In genomic region chr2:131908906-131909305, GRCm38 (mm10) we compare ENCODE assay signal across 10 mouse cellular contexts. TPM values are rescaled to one million over a fixed set of nuclear protein-coding genes. Genes with fewer than 3 reads are reported as not detected.
A peak's percentile ranks its signal among the peaks of the same experiment; 100 is the strongest.
DNase-seq lines count a peak whose midpoint lies in the region; ATAC-seq and TF ChIP-seq lines count a peak whose summit lies in the region.
"Had no signal": no experiment of that assay in that cellular context is flagged by ENCODE, and none has a peak within 500 bp of the region (broad histone marks: within the 10 kb centered on the region; RNA-seq: fewer than 3 reads in every experiment).

No protein-coding gene starts in this region.

- peaks cover 12% of the 10 kb centered on the region; the same call in 1 of the 2 replicates for H3K4me1 ChIP-seq in embryonic facial prominence, embryonic 12.5 days
- peaks cover 19% of the 10 kb centered on the region for H3K4me1 ChIP-seq in embryonic facial prominence, embryonic 10.5 days
- peaks cover 25% of the 10 kb centered on the region for H3K4me1 ChIP-seq in forebrain, embryonic 16.5 days (replicated peaks; ENCODE audit: control insufficient read depth, insufficient read depth, low read length)
- peaks cover 39% of the 10 kb centered on the region for H3K4me1 ChIP-seq in neural tube, embryonic 13.5 days (replicated peaks)

- no peak overlapping the region for H3K27ac ChIP-seq in embryonic facial prominence, embryonic 12.5 days
- no peak overlapping the region for H3K27ac ChIP-seq in embryonic facial prominence, embryonic 10.5 days (replicated peaks)
- peak overlapping the region; percentile 98 for H3K27ac ChIP-seq in layer of hippocampus, adult 2 months
- H3K27ac ChIP-seq in forebrain, embryonic 16.5 days (ENCODE audit: low read length), result no peak overlapping the region
- H3K27ac ChIP-seq in neural tube, embryonic 13.5 days (replicated peaks), result no peak overlapping the region

- H3K9me3 ChIP-seq in embryonic facial prominence, embryonic 12.5 days, result no peaks in the 10 kb centered on the region
- H3K9me3 ChIP-seq in embryonic facial prominence, embryonic 10.5 days, result no peaks in the 10 kb centered on the region
- H3K9me3 ChIP-seq in forebrain, embryonic 16.5 days (ENCODE audit: control insufficient read depth, low read length), result no peaks in the 10 kb centered on the region
- no peaks in the 10 kb centered on the region for H3K9me3 ChIP-seq in neural tube, embryonic 13.5 days

- no peak overlapping the region for H3K9ac ChIP-seq in embryonic facial prominence, embryonic 12.5 days
- no peak overlapping the region for H3K9ac ChIP-seq in forebrain, embryonic 16.5 days (replicated peaks; ENCODE audit: low read depth, low read length)
- no peak overlapping the region for H3K9ac ChIP-seq in neural tube, embryonic 13.5 days

- no peak overlapping the region for H3K4me3 ChIP-seq in embryonic facial prominence, embryonic 12.5 days
- H3K4me3 ChIP-seq in embryonic facial prominence, embryonic 10.5 days, result no peak overlapping the region
- peak overlapping the region; percentile 87; the same call in 1 of the 2 replicates for H3K4me3 ChIP-seq in layer of hippocampus, adult 2 months
- H3K4me3 ChIP-seq in forebrain, embryonic 16.5 days (replicated peaks; ENCODE audit: low read length), result no peak overlapping the region
- H3K4me3 ChIP-seq in neural tube, embryonic 13.5 days, result 0 out of 2 replicates have a peak overlapping the region, but pooled peaks have one; percentile 66

- TF ChIP-seq CTCF in layer of hippocampus, adult 2 months (conservative IDR thresholded peaks at IDR 0.05), result no peak

- H3K4me2 ChIP-seq in embryonic facial prominence, embryonic 12.5 days (replicated peaks), result peak overlapping the region; percentile 64; the same call in 1 of the 2 replicates
- H3K4me2 ChIP-seq in forebrain, embryonic 16.5 days (ENCODE audit: low read length), result peak overlapping the region; percentile 52
- H3K4me2 ChIP-seq in neural tube, embryonic 13.5 days, result peak overlapping the region; percentile 64

- H3K36me3 ChIP-seq in embryonic facial prominence, embryonic 12.5 days, result no peaks in the 10 kb centered on the region
- no peaks in the 10 kb centered on the region for H3K36me3 ChIP-seq in embryonic facial prominence, embryonic 10.5 days (replicated peaks)
- no peaks in the 10 kb centered on the region for H3K36me3 ChIP-seq in forebrain, embryonic 16.5 days (ENCODE audit: control insufficient read depth, insufficient read depth)
- 0 out of 2 replicates have a peak, but pooled peaks cover 5% of the 10 kb centered on the region for H3K36me3 ChIP-seq in neural tube, embryonic 13.5 days

- no peak for ATAC-seq in embryonic facial prominence, embryonic 12.5 days (ENCODE audit: insufficient number of reproducible peaks, insufficient read depth, low FRiP score, low TSS enrichment)
- ATAC-seq in forebrain, embryonic 16.5 days, result no peak
- ATAC-seq in neural tube, embryonic 13.5 days (ENCODE audit: low read depth), result no peak

- no peaks in the 10 kb centered on the region for H3K27me3 ChIP-seq in embryonic facial prominence, embryonic 12.5 days
- peaks cover 24% of the 10 kb centered on the region for H3K27me3 ChIP-seq in embryonic facial prominence, embryonic 10.5 days (replicated peaks; ENCODE audit: low read depth, poor library complexity, severe bottlenecking)
- no peaks in the 10 kb centered on the region for H3K27me3 ChIP-seq in forebrain, embryonic 16.5 days (replicated peaks; ENCODE audit: control insufficient read depth, insufficient read depth, low read length)
- H3K27me3 ChIP-seq in neural tube, embryonic 13.5 days, result no peaks in the 10 kb centered on the region

- DNase-seq in embryonic facial prominence, embryonic 10.5 days (ENCODE audit: low spot score), result no peak
- no peak for DNase-seq in layer of hippocampus, adult 2 months (ENCODE audit: low spot score in 2 of 2)
- DNase-seq in layer of hippocampus, postnatal 10 days (ENCODE audit: low spot score in 2 of 2), result no peak
- DNase-seq in frontal cortex, adult 2 months (ENCODE audit: extremely low spot score in 1 of 2, low spot score in 1 of 2), result no peak
- DNase-seq in urinary bladder, postnatal 10 days (ENCODE audit: low spot score), result no peak
- DNase-seq: lung, postnatal 36 days had no signal

- 100% methylated on average over 1 of the region's 1 CpGs for WGBS in embryonic facial prominence, embryonic 12.5 days
- WGBS in embryonic facial prominence, embryonic 10.5 days, result 76% methylated on average over 1 of the region's 1 CpGs
- WGBS in forebrain, embryonic 16.5 days, result 76% methylated on average over 1 of the region's 1 CpGs
- WGBS in neural tube, embryonic 13.5 days, result 67% methylated on average over 1 of the region's 1 CpGs

RNA-seq across cellular contexts. Expression of gene Prnp, which starts 0.8 kb away (rescaled TPM):
- polyA plus RNA-seq in embryonic facial prominence, embryonic 12.5 days (2016; fragmentation: Nextera tagmentation; extraction: Ambion mirVana), result 47.0 and 49.2 TPM in 2 replicates
- 14.7 and 21.7 TPM in 2 replicates for polyA plus RNA-seq in embryonic facial prominence, embryonic 10.5 days (2016; fragmentation: Nextera tagmentation; extraction: Ambion mirVana)
- 100 to 1,000 TPM; 984 to 990 TPM for total RNA-seq in layer of hippocampus, adult 2 months (2021)
- total RNA-seq in layer of hippocampus, postnatal 10 days (2021), result 100 to 1,000 TPM; 488 to 510 TPM
- 204 and 205 TPM in 2 replicates for polyA plus RNA-seq in forebrain, embryonic 16.5 days (2015; fragmentation: Nextera tagmentation; extraction: Ambion mirVana)
- 128 and 129 TPM in 2 replicates for polyA plus RNA-seq in neural tube, embryonic 13.5 days (2015; fragmentation: Nextera tagmentation; extraction: Ambion mirVana)
- polyA plus RNA-seq in frontal cortex, adult 2 months (2012; rRNA removed), result 648 and 723 TPM in 2 replicates

RNA-seq across cellular contexts. Expression of gene Prn, which starts 0.9 kb away (rescaled TPM):
- not detected in 2 replicates for polyA plus RNA-seq in embryonic facial prominence, embryonic 12.5 days (2016; fragmentation: Nextera tagmentation; extraction: Ambion mirVana)
- polyA plus RNA-seq in embryonic facial prominence, embryonic 10.5 days (2016; fragmentation: Nextera tagmentation; extraction: Ambion mirVana), result not detected in 2 replicates
- not detected for total RNA-seq in layer of hippocampus, adult 2 months (2021)
- under 1 TPM in 1 of 2 experiments, not detected in 1; 0.64 TPM for total RNA-seq in layer of hippocampus, postnatal 10 days (2021)
- 0.48 TPM in 1 of 2 replicates, not detected in the other for polyA plus RNA-seq in forebrain, embryonic 16.5 days (2015; fragmentation: Nextera tagmentation; extraction: Ambion mirVana)
- not detected in 2 replicates for polyA plus RNA-seq in neural tube, embryonic 13.5 days (2015; fragmentation: Nextera tagmentation; extraction: Ambion mirVana)
- polyA plus RNA-seq in frontal cortex, adult 2 months (2012; rRNA removed), result not detected in 2 replicates
- polyA plus RNA-seq: embryonic facial prominence, embryonic 11.5 days had no signal

RNA-seq across cellular contexts. Expression of gene Prnd, which starts 41.8 kb away (rescaled TPM):
- 26.5 and 32.1 TPM in 2 replicates for polyA plus RNA-seq in embryonic facial prominence, embryonic 12.5 days (2016; fragmentation: Nextera tagmentation; extraction: Ambion mirVana)
- 6.6 and 10.0 TPM in 2 replicates for polyA plus RNA-seq in embryonic facial prominence, embryonic 10.5 days (2016; fragmentation: Nextera tagmentation; extraction: Ambion mirVana)
- not detected for total RNA-seq in layer of hippocampus, adult 2 months (2021)
- 1 to 10 TPM; 5.1 to 5.2 TPM for total RNA-seq in layer of hippocampus, postnatal 10 days (2021)
- polyA plus RNA-seq in forebrain, embryonic 16.5 days (2015; fragmentation: Nextera tagmentation; extraction: Ambion mirVana), result 11.2 and 12.8 TPM in 2 replicates
- polyA plus RNA-seq in neural tube, embryonic 13.5 days (2015; fragmentation: Nextera tagmentation; extraction: Ambion mirVana), result 11.5 and 13.9 TPM in 2 replicates
- polyA plus RNA-seq in frontal cortex, adult 2 months (2012; rRNA removed), result 0.56 and 0.95 TPM in 2 replicates

RNA-seq across cellular contexts. Expression of gene Erv3, which starts 49.4 kb away (rescaled TPM):
- not detected in 2 replicates for polyA plus RNA-seq in embryonic facial prominence, embryonic 12.5 days (2016; fragmentation: Nextera tagmentation; extraction: Ambion mirVana)
- not detected in 2 replicates for polyA plus RNA-seq in embryonic facial prominence, embryonic 10.5 days (2016; fragmentation: Nextera tagmentation; extraction: Ambion mirVana)
- under 1 TPM in 1 of 2 experiments, not detected in 1; 0.12 TPM for total RNA-seq in layer of hippocampus, adult 2 months (2021)
- total RNA-seq in layer of hippocampus, postnatal 10 days (2021), result under 1 TPM; 0.09 to 0.14 TPM
- polyA plus RNA-seq in forebrain, embryonic 16.5 days (2015; fragmentation: Nextera tagmentation; extraction: Ambion mirVana), result not detected in 2 replicates
- 0.07 TPM in 1 of 2 replicates, not detected in the other for polyA plus RNA-seq in neural tube, embryonic 13.5 days (2015; fragmentation: Nextera tagmentation; extraction: Ambion mirVana)
- polyA plus RNA-seq in frontal cortex, adult 2 months (2012; rRNA removed), result 0.48 and 1.4 TPM in 2 replicates
- polyA plus RNA-seq: embryonic facial prominence, embryonic 11.5 days had no signal

Comparison
In these comparisons a context has a peak if more than half of its experiments do, and no peak if none do; other contexts are left out.
1. H3K4me3 ChIP-seq: peak in layer of hippocampus, adult 2 months (single experiment) and neural tube, embryonic 13.5 days (single experiment); none in embryonic facial prominence, embryonic 12.5 days (single experiment), embryonic facial prominence, embryonic 10.5 days (single experiment) and forebrain, embryonic 16.5 days (single experiment).
2. Peak in every context shown above with its lines, with median percentiles within 50 percentile points of each other: H3K4me2 ChIP-seq.